ENCODE assay signal across 8 mouse cellular contexts in the genomic region with DNA sequence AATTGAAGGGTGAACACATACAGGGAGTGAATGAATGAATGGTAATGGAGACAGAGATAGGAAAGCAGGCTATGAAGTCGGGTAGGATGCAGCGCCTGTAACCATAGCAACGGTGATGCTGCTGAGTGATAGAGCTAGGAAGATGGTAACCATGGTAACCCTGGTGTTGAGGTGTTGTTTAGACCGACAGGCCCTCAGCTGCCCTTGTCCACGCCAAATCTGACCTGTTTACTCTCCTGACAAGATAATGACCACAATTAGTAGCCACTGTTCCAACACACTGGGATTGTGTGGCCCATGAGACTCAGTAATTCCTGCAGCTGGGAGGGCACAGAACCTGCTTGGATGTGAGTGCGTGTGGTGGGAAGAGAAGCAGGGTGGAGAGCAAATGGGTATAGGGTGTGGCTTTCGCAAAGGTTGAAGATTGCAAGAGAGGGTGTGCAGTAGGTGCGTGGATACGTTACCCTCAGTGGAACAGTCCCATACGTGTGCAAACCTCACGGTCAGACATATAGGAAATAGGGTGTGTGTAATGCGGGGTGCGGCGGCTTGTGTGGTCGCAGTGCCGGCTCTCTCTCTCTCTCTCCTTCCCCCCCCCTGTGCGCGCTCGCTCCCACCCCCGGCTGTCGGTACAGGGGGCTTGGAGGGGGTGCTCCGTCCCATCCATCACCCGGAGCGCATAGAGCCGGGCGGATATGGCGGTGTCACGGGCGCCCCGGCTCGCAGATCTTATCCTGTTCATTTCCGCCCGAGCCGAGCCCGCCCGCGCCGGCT.
DNase-seq lines count a peak whose midpoint lies in the region; ATAC-seq and TF ChIP-seq lines count a peak whose summit lies in the region.

No protein-coding gene starts in this region.

- peak overlapping the region; percentile 96 for H3K4me2 ChIP-seq in intestine, embryonic 15.5 days (replicated peaks)
- H3K4me2 ChIP-seq in limb, embryonic 13.5 days (replicated peaks): peak overlapping the region; percentile 94

- no peak for TF ChIP-seq CTCF in heart, adult 2 months (IDR thresholded peaks at IDR 0.05)

- peaks cover 14% of the 10 kb centered on the region for H3K27me3 ChIP-seq in heart, adult 2 months (ENCODE audit: control insufficient read depth, insufficient read depth, low read length)
- peaks cover 94% of the 10 kb centered on the region for H3K27me3 ChIP-seq in forebrain, embryonic 10.5 days (ENCODE audit: poor library complexity, severe bottlenecking)
- H3K27me3 ChIP-seq in intestine, embryonic 15.5 days (replicated peaks): peaks cover 42% of the 10 kb centered on the region
- peaks cover 67% of the 10 kb centered on the region for H3K27me3 ChIP-seq in limb, embryonic 13.5 days

- H3K79me2 ChIP-seq in heart, adult 2 months (replicated peaks; ENCODE audit: control insufficient read depth, insufficient read depth, low read length): no peaks in the 10 kb centered on the region

- no peak overlapping the region for H3K27ac ChIP-seq in heart, adult 2 months
- peak overlapping the region; percentile 60; the same call in 1 of the 2 replicates for H3K27ac ChIP-seq in forebrain, embryonic 10.5 days
- no peak overlapping the region for H3K27ac ChIP-seq in intestine, embryonic 15.5 days
- H3K27ac ChIP-seq in limb, embryonic 13.5 days: no peak overlapping the region; the same call in 1 of the 2 replicates

- DNase-seq in heart, adult 2 months: no peak
- no peak for DNase-seq in heart, postnatal 4 days
- DNase-seq in T-cell, adult 2 months (ENCODE audit: low spot score): peak; percentile 44
- DNase-seq in forebrain, embryonic 10.5 days (ENCODE audit: extremely low spot score, low spot score): peak; percentile 60
- DNase-seq in right cerebral cortex, adult 18-20 months: peak; percentile 89
- no peak for DNase-seq in urinary bladder, postnatal 36 days (ENCODE audit: low spot score in 2 of 2)

- H3K9me3 ChIP-seq in forebrain, embryonic 10.5 days: no peaks in the 10 kb centered on the region
- H3K9me3 ChIP-seq in intestine, embryonic 15.5 days: no peaks in the 10 kb centered on the region
- H3K9me3 ChIP-seq in limb, embryonic 13.5 days: no peaks in the 10 kb centered on the region

- intact Hi-C loops in heart, adult 2 months (cut with DNase I): no loop called here

- 4% methylated on average over 31 of the region's 38 CpGs for WGBS in heart, adult 2 months
- 2% methylated on average over 38 of the region's 38 CpGs for WGBS in forebrain, embryonic 10.5 days
- WGBS in intestine, embryonic 15.5 days: under 1% methylated on average over 35 of the region's 38 CpGs
- under 1% methylated on average over 35 of the region's 38 CpGs for WGBS in limb, embryonic 13.5 days

- H3K36me3 ChIP-seq in heart, adult 2 months (ENCODE audit: control insufficient read depth, insufficient read depth, low read length): no peaks in the 10 kb centered on the region
- H3K36me3 ChIP-seq in forebrain, embryonic 10.5 days (replicated peaks): no peaks in the 10 kb centered on the region
- H3K36me3 ChIP-seq in intestine, embryonic 15.5 days: no peaks in the 10 kb centered on the region
- no peaks in the 10 kb centered on the region for H3K36me3 ChIP-seq in limb, embryonic 13.5 days

- no peak overlapping the region for H3K9ac ChIP-seq in heart, adult 2 months (ENCODE audit: low read depth, low read length)
- peak overlapping the region; percentile 46 for H3K9ac ChIP-seq in intestine, embryonic 15.5 days
- H3K9ac ChIP-seq in limb, embryonic 13.5 days: peak overlapping the region; percentile 65

- TF ChIP-seq POLR2A in heart, adult 2 months (IDR thresholded peaks at IDR 0.05; ENCODE audit: insufficient read depth, low read depth, low read length): no peak

- peak; percentile 60 for ATAC-seq in intestine, embryonic 15.5 days
- ATAC-seq in limb, embryonic 13.5 days (ENCODE audit: low FRiP score, low read depth): peak; percentile 55

- no peaks in the 10 kb centered on the region for H3K4me1 ChIP-seq in heart, adult 2 months (ENCODE audit: control insufficient read depth, insufficient read depth, low read length)
- peaks cover 35% of the 10 kb centered on the region for H3K4me1 ChIP-seq in forebrain, embryonic 10.5 days
- peaks cover 26% of the 10 kb centered on the region for H3K4me1 ChIP-seq in intestine, embryonic 15.5 days (replicated peaks)
- peaks cover 45% of the 10 kb centered on the region for H3K4me1 ChIP-seq in limb, embryonic 13.5 days

- H3K4me3 ChIP-seq in heart, adult 2 months: peak overlapping the region; percentile 42
- peak overlapping the region; percentile 59 for H3K4me3 ChIP-seq in forebrain, embryonic 10.5 days
- H3K4me3 ChIP-seq in intestine, embryonic 15.5 days (replicated peaks): peak overlapping the region; percentile 44
- peak overlapping the region; percentile 48 for H3K4me3 ChIP-seq in limb, embryonic 13.5 days

- no peak for TF ChIP-seq EP300 in heart, adult 2 months (IDR thresholded peaks at IDR 0.05; ENCODE audit: insufficient read depth, low read depth, low read length)

Comparison
In these comparisons a context has a peak if more than half of its experiments do, and no peak if none do; other contexts are left out.
1. DNase-seq: peak in T-cell, adult 2 months (single experiment), forebrain, embryonic 10.5 days (single experiment) and right cerebral cortex, adult 18-20 months (single experiment); none in heart, adult 2 months (0 of 2), heart, postnatal 4 days (single experiment) and urinary bladder, postnatal 36 days (0 of 2).
2. Peak in every context shown above with its lines, with median percentiles within 50 percentile points of each other: H3K4me3 ChIP-seq.